Mouse (Mus musculus) midbrain, embryonic 10.5 days (tissue): Measurements from ENCODE around the gene Stag1. TPM values are rescaled to one million over a fixed set of nuclear protein-coding genes. Genes with fewer than 3 reads are reported as not detected.

Experiments
- DNase-seq: peaks from one replicate; pipeline ENCODE4 v3.0.0-alpha.2; 2017; ENCODE audit warnings: low spot score
- H3K27ac ChIP-seq: fragments of 300-500 bp; sonication (generic); replicated peaks from 2 replicates; pipeline ENCODE4 v1.5.1; 2016; ENCODE audit warnings: mild to moderate bottlenecking
- H3K27me3 ChIP-seq: fragments of 300-500 bp; sonication (generic); 2 replicates; pipeline ENCODE4 v1.6.1; 2016; ENCODE audit warnings: low read depth, mild to moderate bottlenecking; ENCODE audit not compliant: poor library complexity, severe bottlenecking
- H3K36me3 ChIP-seq: fragments of 300-500 bp; sonication (generic); 2 replicates; pipeline ENCODE4 v1.6.1; 2016; ENCODE audit warnings: mild to moderate bottlenecking, moderate library complexity
- H3K4me1 ChIP-seq: fragments of 300-500 bp; sonication (generic); 2 replicates; pipeline ENCODE4 v1.6.1; 2016
- H3K4me3 ChIP-seq: fragments of 300-500 bp; sonication (generic); 2 replicates; pipeline ENCODE4 v1.5.1; 2016; ENCODE audit warnings: mild to moderate bottlenecking, moderate library complexity
- H3K9me3 ChIP-seq: fragments of 300-500 bp; sonication (generic); replicated peaks from 2 replicates; pipeline ENCODE4 v1.6.1; 2016; ENCODE audit warnings: mild to moderate bottlenecking
- WGBS: fragments of 180-500 bp; shearing (Covaris S2); methylation state at CpG from one replicate; pipeline ENCODE4 v1.1.7; 2016; 5-methylcytosine and 5-hydroxymethylcytosine counted together
- polyA plus RNA-seq: library from polyadenylated mRNA; unstranded; fragments of >200 nt; fragmentation: Nextera tagmentation; extraction: Ambion mirVana; gene quantifications from 2 replicates; pipeline ENCODE4 v1.2.1, GENCODE M21; 2016

The Stag1 gene
- polyA plus RNA-seq, 1 experiment from 2014 or later, result 51.6 TPM

DNA sequence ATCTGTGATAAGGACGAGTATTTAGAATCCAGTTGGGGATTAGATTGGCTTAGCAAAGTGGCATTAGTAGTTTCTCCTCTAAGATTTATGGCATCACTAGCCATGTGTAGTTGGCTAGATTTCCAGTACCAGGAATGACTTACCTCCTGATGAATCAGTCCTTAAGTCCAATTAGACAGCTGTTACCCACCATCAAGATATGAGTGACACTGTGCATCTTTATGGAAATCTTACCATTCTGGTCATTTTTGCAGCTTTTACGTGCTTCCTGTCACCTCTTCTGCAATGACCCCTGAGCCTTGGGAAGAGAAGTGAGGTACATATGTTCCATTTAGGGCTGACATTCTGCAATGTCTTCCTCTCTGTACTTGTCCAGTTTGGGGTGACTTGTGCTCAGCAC lies 28.7 kb downstream of the Stag1 start:
- DNase-seq, result no peak
- WGBS, result 82% methylated on average over 2 of the region's 2 CpGs
- no peaks in the 10 kb centered on the region for H3K9me3 ChIP-seq
- H3K4me3 ChIP-seq, result no peak overlapping the region
- H3K27me3 ChIP-seq, result no peaks in the 10 kb centered on the region
- no peaks in the 10 kb centered on the region for H3K36me3 ChIP-seq
- no peaks in the 10 kb centered on the region for H3K4me1 ChIP-seq
- H3K27ac ChIP-seq, result no peak overlapping the region

DNA sequence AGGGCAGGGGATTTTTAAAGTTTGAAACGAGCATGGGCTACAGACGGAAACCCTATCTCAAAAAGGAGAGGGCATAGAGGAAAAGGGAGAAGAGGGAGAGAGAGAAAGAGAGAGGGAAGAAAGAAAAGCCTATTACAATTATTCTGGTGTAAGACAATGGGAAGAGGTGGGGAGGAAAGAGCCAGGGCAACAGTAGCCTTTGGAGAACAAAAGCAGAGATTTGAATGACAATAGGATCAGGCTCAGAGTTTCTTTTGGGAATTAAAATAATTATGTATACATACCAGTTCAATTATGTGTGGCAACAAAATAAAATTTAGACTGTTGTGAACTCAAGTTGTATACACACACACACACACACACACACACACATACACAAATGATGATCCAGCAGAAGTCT lies 43.2 kb downstream of the Stag1 start:
- Histone ChIP-seq H3K4me1 (peaks cover 40% of the 10 kb centered on the region), H3K27ac (peak overlapping the region; percentile 99), H3K4me3 (peak overlapping the region; percentile 86; the same call in 1 of the 2 replicates), H3K27me3 (no peaks in the 10 kb centered on the region), H3K9me3 (no peaks in the 10 kb centered on the region), H3K36me3 (no peaks in the 10 kb centered on the region)
- WGBS, result 42% methylated on average over 2 of the region's 2 CpGs
- DNase-seq, result no peak

DNA sequence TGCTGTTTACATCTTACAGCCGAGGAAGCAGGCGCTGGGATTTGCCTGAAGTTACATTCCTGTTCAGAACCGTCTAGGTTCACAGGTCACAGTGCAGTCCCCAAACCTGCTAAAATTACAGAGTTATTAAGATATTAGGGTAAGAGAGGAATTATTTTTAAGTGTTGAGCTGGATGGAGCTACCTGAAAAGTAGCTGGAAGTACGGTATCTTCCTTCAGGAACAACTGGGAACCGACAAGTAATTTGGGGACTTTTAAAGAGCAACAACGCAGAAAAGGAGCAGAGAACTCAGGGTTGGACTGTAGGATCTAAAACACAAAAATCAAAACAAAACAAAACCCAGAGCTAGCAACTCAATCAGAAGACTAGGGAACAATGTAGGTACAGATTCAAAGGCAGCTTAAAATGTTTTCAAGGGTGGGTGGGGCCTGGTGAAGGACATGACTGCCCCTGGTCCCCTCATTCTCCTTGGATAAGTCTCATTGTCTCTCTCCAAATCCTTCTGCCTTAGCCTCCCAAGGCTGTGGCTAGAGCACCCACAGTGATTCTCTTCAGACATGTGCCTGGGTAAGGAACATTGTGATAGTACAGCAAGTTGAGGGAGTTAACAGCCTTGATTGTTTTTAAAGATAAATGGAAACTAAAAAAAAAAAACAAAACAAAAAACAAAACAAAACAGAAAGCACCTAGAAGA lies 43.9 kb downstream of the Stag1 start:
- Histone ChIP-seq H3K27ac (peak overlapping the region; percentile 99), H3K4me3 (peak overlapping the region; percentile 86), H3K27me3 (no peaks in the 10 kb centered on the region), H3K9me3 (no peaks in the 10 kb centered on the region), H3K36me3 (no peaks in the 10 kb centered on the region), H3K4me1 (peaks cover 44% of the 10 kb centered on the region)
- WGBS, result 24% methylated on average over 6 of the region's 6 CpGs
- DNase-seq, result peak; percentile 25

DNA sequence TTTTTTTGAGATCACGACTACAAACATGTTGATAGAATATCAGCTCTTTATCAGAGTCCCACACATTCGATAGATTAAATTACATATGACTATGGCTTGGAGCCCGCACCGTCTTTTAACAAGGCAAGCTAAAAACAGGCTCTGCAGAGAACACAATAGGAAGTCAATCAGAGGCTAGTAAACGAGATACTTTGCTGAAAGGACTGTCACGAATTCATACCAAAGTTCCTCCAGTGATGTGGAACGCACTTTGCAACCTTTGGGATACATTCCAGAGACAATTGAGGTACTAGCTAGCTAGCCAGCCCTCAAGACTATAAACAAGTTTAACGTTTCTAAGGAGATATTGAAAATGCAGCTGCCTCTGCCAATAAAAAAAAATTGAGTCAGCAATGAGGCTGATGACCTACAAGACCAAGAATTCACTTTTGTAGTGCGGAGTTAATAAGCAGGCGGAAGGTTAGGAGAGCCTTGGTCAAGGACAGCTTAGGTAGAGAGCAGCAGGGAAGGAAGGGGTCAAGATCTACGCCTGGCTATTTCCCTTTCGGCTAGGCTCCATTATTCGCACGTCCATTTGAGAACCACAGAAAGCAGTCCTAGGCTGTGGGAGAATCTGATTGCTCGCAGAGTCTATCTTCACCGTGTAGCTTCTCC lies 44.7 kb downstream of the Stag1 start:
- DNase-seq, result peak; percentile 23
- WGBS, result 4% methylated on average over 16 of the region's 16 CpGs

DNA sequence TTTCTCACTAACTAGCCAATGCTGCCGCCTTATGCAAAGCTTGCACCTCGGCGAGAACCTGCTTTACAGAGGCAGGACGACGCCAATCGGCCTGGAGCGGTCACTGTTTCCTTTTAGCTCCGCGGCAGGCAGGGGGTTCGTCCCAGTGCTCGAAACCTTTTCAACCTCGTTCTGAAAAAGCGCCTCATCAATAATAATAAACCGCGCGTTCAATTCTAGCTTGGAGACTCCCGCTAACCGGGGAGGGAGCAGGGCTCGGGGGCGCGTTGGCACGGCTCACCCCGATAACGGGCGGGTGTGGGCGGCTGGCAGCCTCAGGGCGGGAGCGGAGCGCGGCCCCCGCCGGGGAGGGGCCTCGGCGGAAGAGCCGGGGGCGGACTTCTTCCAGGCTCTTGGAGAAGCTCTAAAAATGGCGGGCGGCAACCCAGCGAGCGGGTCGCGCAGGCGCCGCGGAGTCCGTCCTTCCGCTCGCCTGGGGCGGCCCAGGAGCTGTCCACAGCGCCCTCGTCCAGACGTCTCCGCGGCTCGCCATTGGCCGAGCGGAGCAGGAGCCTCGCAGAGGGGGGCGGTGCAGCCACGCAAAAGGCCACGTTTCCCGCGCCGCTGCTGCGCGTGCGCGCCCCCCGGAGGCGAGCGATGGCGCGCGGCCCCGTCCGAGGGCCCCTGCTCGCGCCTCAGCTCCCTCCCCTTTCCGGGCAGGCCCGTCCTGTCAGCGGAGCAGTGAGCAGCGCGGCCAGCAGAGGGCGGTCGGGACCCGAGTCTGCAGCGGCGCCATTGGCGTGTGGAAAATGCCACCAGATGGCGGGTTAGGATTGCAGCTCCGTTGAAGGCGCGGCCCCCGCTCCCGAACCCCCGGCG lies 45.5 kb downstream of the Stag1 start:
- H3K27me3 ChIP-seq, result no peaks in the 10 kb centered on the region
- WGBS, result under 1% methylated on average over 97 of the region's 97 CpGs
- no peaks in the 10 kb centered on the region for H3K9me3 ChIP-seq
- peak; percentile 99 for DNase-seq
- H3K27ac ChIP-seq, result peak overlapping the region; percentile 99
- peaks cover 44% of the 10 kb centered on the region for H3K4me1 ChIP-seq
- H3K36me3 ChIP-seq, result peaks cover 2% of the 10 kb centered on the region
- peak overlapping the region; percentile 86 for H3K4me3 ChIP-seq

More for the DNA sequence above, 44.7 kb downstream of the Stag1 start:
- H3K36me3 ChIP-seq, result no peaks in the 10 kb centered on the region
- peak overlapping the region; percentile 86 for H3K4me3 ChIP-seq
- H3K9me3 ChIP-seq, result no peaks in the 10 kb centered on the region
- H3K27ac ChIP-seq, result peak overlapping the region; percentile 99
- H3K27me3 ChIP-seq, result no peaks in the 10 kb centered on the region
- H3K4me1 ChIP-seq, result peaks cover 44% of the 10 kb centered on the region

DNA sequence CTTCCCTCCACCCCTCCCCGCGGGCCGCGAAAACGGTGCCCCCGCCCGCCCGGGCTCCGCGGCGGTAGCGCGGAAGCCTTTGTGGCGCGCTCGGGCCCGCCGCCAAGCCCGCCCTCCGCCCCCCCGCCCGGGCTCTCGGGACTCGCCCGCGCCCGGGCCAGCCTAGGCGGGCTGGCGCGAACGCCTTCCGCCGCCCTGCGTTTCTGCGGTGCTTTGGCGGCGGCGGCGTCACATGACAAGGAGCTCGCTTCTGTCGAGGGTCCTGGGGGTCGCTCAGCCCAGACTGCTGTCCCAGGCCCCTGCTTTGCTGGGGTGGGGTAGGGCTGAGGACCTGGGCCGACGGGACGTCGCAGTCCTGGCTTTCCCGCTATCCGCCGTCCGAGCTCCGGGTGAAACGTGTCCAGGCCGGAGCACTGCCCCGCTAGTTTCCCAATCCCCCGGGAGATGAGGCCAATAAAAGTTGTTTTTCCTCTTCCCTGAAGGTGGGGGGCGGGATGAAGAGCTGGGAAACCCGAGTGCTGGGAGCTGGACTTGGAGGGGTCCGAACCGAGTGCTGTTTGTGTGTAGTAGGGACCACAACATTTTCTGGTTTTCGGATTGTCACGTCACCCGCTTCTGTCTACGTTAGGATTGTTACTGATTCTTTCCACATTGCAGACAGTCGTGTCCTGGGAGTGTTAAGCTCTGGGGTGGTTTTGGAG lies 46.6 kb downstream of the Stag1 start:
- Histone ChIP-seq H3K4me3 (peak overlapping the region; percentile 86), H3K9me3 (no peaks in the 10 kb centered on the region; the same call in 1 of the 2 replicates), H3K27me3 (no peaks in the 10 kb centered on the region), H3K27ac (peak overlapping the region; percentile 99), H3K4me1 (peaks cover 44% of the 10 kb centered on the region), H3K36me3 (peaks cover 10% of the 10 kb centered on the region)
- under 1% methylated on average over 63 of the region's 64 CpGs for WGBS
- peak; percentile 79 for DNase-seq

DNA sequence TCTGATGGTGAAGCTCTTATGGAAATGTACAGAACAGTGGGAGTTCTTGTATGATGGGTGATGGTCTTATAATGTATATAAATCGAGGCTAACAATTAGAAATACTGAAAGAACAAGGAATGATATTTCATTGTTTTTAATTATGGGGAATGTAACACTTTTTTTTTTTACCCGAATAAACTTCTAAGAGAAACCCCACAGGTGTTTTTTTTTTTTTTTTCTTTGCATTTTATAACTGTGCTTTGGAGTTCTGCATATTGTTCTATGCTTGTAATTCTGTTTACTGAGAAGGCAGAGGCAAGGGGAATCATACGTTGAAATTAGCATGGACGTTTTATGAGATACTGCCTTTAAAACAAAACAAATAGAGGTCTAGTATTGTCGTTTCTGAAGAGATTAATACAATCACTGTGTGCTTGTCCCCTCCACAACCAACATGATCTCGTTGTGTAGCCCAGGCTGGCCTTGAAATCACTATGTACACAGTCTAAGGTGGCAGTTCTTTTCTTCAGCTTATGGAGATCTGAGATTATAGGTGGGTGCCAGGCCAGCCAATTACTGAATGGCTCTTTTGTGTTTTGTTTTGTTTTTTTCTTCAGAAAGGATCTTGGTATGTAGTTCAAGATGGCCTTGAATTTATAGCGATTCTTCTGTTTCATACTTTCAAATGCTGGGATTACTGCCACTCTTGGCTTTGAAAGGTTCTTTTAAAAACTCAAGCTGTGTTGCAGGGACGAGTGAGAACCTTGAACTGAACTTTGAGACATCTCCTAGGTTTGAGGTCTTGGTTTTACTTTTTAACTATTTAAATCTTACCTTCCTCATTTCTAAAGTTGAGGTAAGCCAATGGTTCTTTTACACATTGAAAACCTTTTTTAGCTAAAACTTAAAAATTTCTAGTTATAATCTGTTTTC lies 47.7 kb downstream of the Stag1 start:
- H3K4me3 ChIP-seq, result peak overlapping the region; percentile 86
- H3K27ac ChIP-seq, result peak overlapping the region; percentile 99; the same call in 1 of the 2 replicates
- WGBS, result 47% methylated on average over 8 of the region's 8 CpGs
- peaks cover 41% of the 10 kb centered on the region for H3K4me1 ChIP-seq
- H3K27me3 ChIP-seq, result no peaks in the 10 kb centered on the region
- peaks cover 10% of the 10 kb centered on the region for H3K36me3 ChIP-seq
- DNase-seq, result no peak
- no peaks in the 10 kb centered on the region; the same call in 1 of the 2 replicates for H3K9me3 ChIP-seq

DNA sequence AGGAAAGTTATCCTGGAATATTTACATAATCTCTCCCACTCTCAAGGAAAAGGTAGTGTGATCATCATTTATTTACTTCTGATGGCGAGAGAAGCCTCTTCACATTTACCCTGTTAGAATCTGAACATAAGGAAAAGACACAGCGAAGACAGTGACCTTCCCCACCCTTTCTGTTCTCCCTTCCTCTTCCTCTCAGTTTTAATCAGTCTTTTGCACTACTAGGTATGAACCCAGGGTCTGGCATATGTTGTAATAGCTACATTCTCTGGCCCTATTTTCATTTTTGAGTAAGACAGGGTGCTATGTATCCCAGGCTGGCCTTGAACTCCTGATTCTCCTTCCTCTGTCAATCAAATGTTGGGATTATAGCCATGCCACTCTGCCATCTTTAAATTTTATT lies 48.7 kb downstream of the Stag1 start:
- H3K27me3 ChIP-seq, result no peaks in the 10 kb centered on the region
- H3K4me3 ChIP-seq, result no peak overlapping the region
- peaks cover 10% of the 10 kb centered on the region for H3K36me3 ChIP-seq
- H3K27ac ChIP-seq, result no peak overlapping the region
- peaks cover 31% of the 10 kb centered on the region for H3K4me1 ChIP-seq
- no peaks in the 10 kb centered on the region; the same call in 1 of the 2 replicates for H3K9me3 ChIP-seq
- 93% methylated on average over 2 of the region's 2 CpGs for WGBS
- DNase-seq, result no peak

DNA sequence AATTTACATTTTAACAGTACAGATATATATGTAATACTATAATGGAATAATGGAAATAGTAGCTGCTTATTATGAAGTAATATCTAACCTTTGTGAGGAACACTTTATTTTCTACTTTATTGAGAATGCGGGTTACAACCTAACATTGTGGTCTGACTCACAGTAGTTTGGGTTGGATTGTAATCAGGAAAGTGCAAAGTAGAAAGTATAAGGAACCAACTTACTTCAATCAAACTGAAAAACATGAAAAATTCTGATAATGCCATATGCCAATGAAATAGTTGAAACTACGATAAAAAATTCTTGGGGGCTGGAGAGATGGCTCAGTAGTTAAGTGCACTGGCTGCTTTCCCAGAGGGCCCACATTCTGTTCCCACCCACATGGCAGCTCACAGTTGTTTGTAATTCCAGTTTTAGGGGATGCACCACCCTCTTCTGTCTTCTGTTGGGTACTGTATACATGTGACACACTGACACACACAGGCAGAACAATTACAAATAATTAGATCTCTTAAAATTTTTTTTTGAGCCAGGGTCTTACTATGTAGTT lies 50.3 kb downstream of the Stag1 start:
- Histone ChIP-seq H3K4me3 (no peak overlapping the region), H3K4me1 (peaks cover 16% of the 10 kb centered on the region), H3K36me3 (peaks cover 12% of the 10 kb centered on the region), H3K27ac (no peak overlapping the region), H3K27me3 (no peaks in the 10 kb centered on the region), H3K9me3 (no peaks in the 10 kb centered on the region; the same call in 1 of the 2 replicates)
- 97% methylated on average over 2 of the region's 2 CpGs for WGBS
- DNase-seq, result no peak

DNA sequence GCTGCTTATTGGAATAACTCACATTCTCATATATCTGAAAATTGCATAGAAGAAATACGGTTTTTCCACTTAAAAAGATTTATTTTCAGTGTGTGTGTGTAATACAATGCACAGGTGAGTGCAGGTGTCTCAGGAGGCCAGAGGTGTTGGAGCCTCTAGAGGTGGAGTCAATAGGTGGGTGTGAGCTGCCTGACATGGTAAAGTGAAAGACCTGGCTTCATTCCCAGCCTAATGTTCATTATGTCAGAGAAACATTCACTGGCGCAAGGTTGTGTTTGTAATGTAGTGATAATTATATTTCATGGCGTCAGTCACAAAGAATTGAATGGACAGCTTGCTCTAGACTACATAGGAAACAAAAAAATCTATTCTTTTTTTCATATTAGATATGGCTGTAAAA lies 56.5 kb downstream of the Stag1 start:
- WGBS, result 95% methylated on average over 3 of the region's 3 CpGs
- 0 out of 2 replicates have a peak, but pooled peaks cover 2% of the 10 kb centered on the region for H3K36me3 ChIP-seq
- no peaks in the 10 kb centered on the region for H3K4me1 ChIP-seq
- no peaks in the 10 kb centered on the region for H3K27me3 ChIP-seq
- H3K27ac ChIP-seq, result no peak overlapping the region
- no peaks in the 10 kb centered on the region for H3K9me3 ChIP-seq
- H3K4me3 ChIP-seq, result no peak overlapping the region
- no peak for DNase-seq

DNA sequence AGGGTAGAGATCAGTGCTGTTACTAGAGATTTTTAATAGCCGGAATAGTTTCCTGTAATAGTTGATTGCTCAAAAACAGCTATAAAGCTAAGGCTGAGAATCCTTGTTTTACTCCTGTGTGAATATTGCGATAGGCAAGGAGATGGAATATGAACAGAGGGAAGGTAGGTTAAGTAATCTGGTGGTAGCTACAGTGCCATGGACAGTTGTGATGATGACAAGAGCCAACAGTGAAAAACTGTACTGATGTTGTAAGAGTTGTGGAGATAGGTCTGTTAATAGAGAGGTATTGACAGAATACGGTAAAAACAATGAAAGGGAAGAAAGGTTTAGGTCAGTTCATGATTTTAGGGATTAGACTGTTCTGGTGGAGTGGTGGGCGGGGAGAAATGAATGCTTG lies 58.5 kb downstream of the Stag1 start:
- Histone ChIP-seq H3K4me3 (no peak overlapping the region), H3K36me3 (peaks cover 8% of the 10 kb centered on the region), H3K27me3 (no peaks in the 10 kb centered on the region), H3K9me3 (no peaks in the 10 kb centered on the region; the same call in 1 of the 2 replicates), H3K27ac (no peak overlapping the region), H3K4me1 (no peaks in the 10 kb centered on the region)
- DNase-seq, result no peak
- 94% methylated on average over 4 of the region's 4 CpGs for WGBS
